Mouse (Mus musculus) spleen, adult 2 months (tissue): Measurements from ENCODE around the gene Kcng4.

ENCODE experiments used
- CTCF ChIP-seq: fragments of 200-500 bp; IDR thresholded peaks from 2 replicates; pipeline ENCODE4 v1.5.1; 2011; ENCODE audit warnings: mild to moderate bottlenecking, inconsistent platforms; ENCODE audit not compliant: insufficient read depth, insufficient read length, insufficient replicate concordance; ENCODE audit errors: extremely low read depth
- POLR2A ChIP-seq: fragments of 200-500 bp; IDR thresholded peaks from 2 replicates; pipeline ENCODE4 v1.6.1; 2011; ENCODE audit warnings: low read depth, low read length, inconsistent platforms

GRCm38 (mm10) chr8:119630841-119631240 lies 4.6 kb downstream of the Kcng4 start:
- TF ChIP-seq CTCF (no peak), POLR2A (no peak)
